Mouse (Mus musculus) embryonic facial prominence, embryonic 15.5 days (tissue): ENCODE results near the gene Snap25. TPM values are rescaled to one million over a fixed set of nuclear protein-coding genes. Genes with fewer than 3 reads are reported as not detected.

ENCODE experiments used
- ATAC-seq: fragments of 200-750 bp; cut with Nextera tagmentation; 2 replicates; pipeline ENCODE4 v1.8.0; 2017; ENCODE audit warnings: low read depth, moderate TSS enrichment; ENCODE audit not compliant: insufficient number of reproducible peaks, low FRiP score, low TSS enrichment
- H3K27ac ChIP-seq: fragments of 300-500 bp; sonication (generic); replicated peaks from 2 replicates; pipeline ENCODE4 v1.5.1; 2015; ENCODE audit warnings: mild to moderate bottlenecking, inconsistent platforms
- H3K27me3 ChIP-seq: fragments of 300-500 bp; sonication (generic); 2 replicates; pipeline ENCODE4 v1.6.1; 2015; ENCODE audit warnings: inconsistent platforms
- H3K36me3 ChIP-seq: fragments of 300-500 bp; sonication (generic); 2 replicates; pipeline ENCODE4 v1.6.1; 2015; ENCODE audit warnings: mild to moderate bottlenecking, inconsistent platforms
- H3K4me1 ChIP-seq: fragments of 300-500 bp; sonication (generic); 2 replicates; pipeline ENCODE4 v1.6.1; 2015; ENCODE audit warnings: inconsistent platforms
- H3K4me2 ChIP-seq: fragments of 300-500 bp; sonication (generic); replicated peaks from 2 replicates; pipeline ENCODE4 v1.6.1; 2015; ENCODE audit warnings: mild to moderate bottlenecking, inconsistent platforms
- H3K4me3 ChIP-seq: fragments of 300-500 bp; sonication (generic); replicated peaks from 2 replicates; pipeline ENCODE4 v1.5.1; 2015; ENCODE audit warnings: mild to moderate bottlenecking, inconsistent platforms
- H3K9ac ChIP-seq: fragments of 300-500 bp; sonication (generic); 2 replicates; pipeline ENCODE4 v1.6.1; 2015; ENCODE audit warnings: inconsistent platforms
- H3K9me3 ChIP-seq: fragments of 300-500 bp; sonication (generic); replicated peaks from 2 replicates; pipeline ENCODE4 v1.6.1; 2016; ENCODE audit warnings: inconsistent platforms
- WGBS: fragments of 180-500 bp; shearing (Covaris S2); methylation state at CpG from one replicate; pipeline ENCODE4 v1.1.7; 2015; 5-methylcytosine and 5-hydroxymethylcytosine counted together
- polyA plus RNA-seq: library from polyadenylated mRNA; unstranded; fragments of >200 nt; fragmentation: Nextera tagmentation; extraction: Ambion mirVana; gene quantifications from 2 replicates; pipeline ENCODE4 v1.2.1, GENCODE M21; 2015

Gene Snap25
- polyA plus RNA-seq, 1 experiment from 2014 or later: 7.5 TPM

GRCm38 (mm10) chr2:136682146-136682860 lies 30.9 kb upstream of the Snap25 start:
- no peak overlapping the region for H3K9ac ChIP-seq
- H3K4me1 ChIP-seq: peaks cover 21% of the 10 kb centered on the region
- no peaks in the 10 kb centered on the region for H3K9me3 ChIP-seq
- WGBS: 59% methylated on average over 11 of the region's 11 CpGs
- no peaks in the 10 kb centered on the region for H3K27me3 ChIP-seq
- H3K4me3 ChIP-seq: no peak overlapping the region
- H3K4me2 ChIP-seq: no peak overlapping the region
- no peaks in the 10 kb centered on the region for H3K36me3 ChIP-seq
- no peak for ATAC-seq
- no peak overlapping the region for H3K27ac ChIP-seq

DNA sequence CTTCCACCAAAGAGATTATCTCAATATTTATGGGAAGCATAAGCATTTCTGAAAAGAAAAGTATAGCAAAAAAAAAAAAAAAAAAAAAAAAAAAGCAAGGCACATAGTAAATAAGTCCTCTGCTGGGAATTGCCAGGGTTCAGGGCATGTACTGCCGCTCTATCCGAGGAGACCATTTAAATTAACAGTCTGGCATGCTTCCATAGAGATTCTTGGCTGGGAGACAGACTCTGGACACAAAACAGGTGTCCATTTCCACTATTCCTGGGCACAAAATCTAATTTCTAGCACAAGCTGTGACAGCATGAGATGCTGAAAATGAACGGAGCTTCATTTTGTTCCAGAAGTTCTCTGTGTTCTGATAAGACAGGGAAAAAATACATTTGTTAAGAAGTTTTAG lies 27.1 kb upstream of the Snap25 start:
- H3K4me1 ChIP-seq: no peaks in the 10 kb centered on the region
- 35% methylated on average over 3 of the region's 3 CpGs for WGBS
- no peak overlapping the region for H3K9ac ChIP-seq
- no peak overlapping the region for H3K27ac ChIP-seq
- no peak overlapping the region for H3K4me3 ChIP-seq
- no peaks in the 10 kb centered on the region for H3K36me3 ChIP-seq
- H3K9me3 ChIP-seq: no peaks in the 10 kb centered on the region
- ATAC-seq: no peak
- no peak overlapping the region for H3K4me2 ChIP-seq
- no peaks in the 10 kb centered on the region for H3K27me3 ChIP-seq

GRCm38 (mm10) chr2:136687316-136687715 lies 25.9 kb upstream of the Snap25 start:
- Histone ChIP-seq H3K9me3 (no peaks in the 10 kb centered on the region), H3K36me3 (no peaks in the 10 kb centered on the region), H3K9ac (no peak overlapping the region), H3K4me3 (no peak overlapping the region), H3K27ac (no peak overlapping the region), H3K4me2 (no peak overlapping the region), H3K27me3 (no peaks in the 10 kb centered on the region), H3K4me1 (no peaks in the 10 kb centered on the region)
- 70% methylated on average over 4 of the region's 4 CpGs for WGBS
- no peak for ATAC-seq

DNA sequence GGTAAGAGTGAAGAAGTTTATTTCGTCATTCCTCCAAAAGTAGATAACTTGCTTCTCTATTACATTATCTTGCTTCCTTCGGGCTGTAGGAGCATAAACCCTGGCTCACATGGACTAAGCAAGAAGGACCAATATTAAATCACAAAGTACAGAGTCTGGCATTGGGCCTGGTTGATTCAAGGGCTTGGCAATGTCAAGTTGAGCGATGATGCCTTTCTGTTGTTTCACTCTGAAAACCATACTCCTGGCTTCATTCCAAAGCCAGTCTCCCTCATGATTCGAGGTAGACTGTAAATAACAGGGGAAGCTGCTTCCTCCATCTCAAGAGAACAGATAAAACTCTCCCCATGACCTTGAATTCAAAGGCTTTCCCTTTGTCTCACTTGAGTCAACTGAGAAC lies 23.8 kb upstream of the Snap25 start:
- Histone ChIP-seq H3K4me1 (no peaks in the 10 kb centered on the region), H3K27ac (no peak overlapping the region), H3K9me3 (no peaks in the 10 kb centered on the region), H3K4me3 (no peak overlapping the region), H3K36me3 (no peaks in the 10 kb centered on the region), H3K4me2 (no peak overlapping the region), H3K27me3 (no peaks in the 10 kb centered on the region), H3K9ac (no peak overlapping the region)
- no peak for ATAC-seq
- WGBS: 68% methylated on average over 4 of the region's 4 CpGs

- 84% methylated on average over 1 of the region's 1 CpGs for WGBS
- no peaks in the 10 kb centered on the region for H3K9me3 ChIP-seq
- no peaks in the 10 kb centered on the region for H3K4me1 ChIP-seq
- no peak overlapping the region for H3K27ac ChIP-seq
- no peak for ATAC-seq
- H3K4me2 ChIP-seq: no peak overlapping the region
- no peak overlapping the region for H3K4me3 ChIP-seq
- no peaks in the 10 kb centered on the region for H3K27me3 ChIP-seq
- H3K9ac ChIP-seq: no peak overlapping the region
- no peaks in the 10 kb centered on the region for H3K36me3 ChIP-seq
Measured at GRCm38 (mm10) chr2:136691681-136692080, 21.6 kb upstream of the Snap25 start.

GRCm38 (mm10) chr2:136699429-136700227 lies 13.6 kb upstream of the Snap25 start:
- no peak overlapping the region for H3K4me2 ChIP-seq
- 69% methylated on average over 3 of the region's 3 CpGs for WGBS
- no peaks in the 10 kb centered on the region for H3K36me3 ChIP-seq
- no peak for ATAC-seq
- no peaks in the 10 kb centered on the region for H3K27me3 ChIP-seq
- H3K27ac ChIP-seq: no peak overlapping the region
- H3K4me3 ChIP-seq: no peak overlapping the region
- H3K9me3 ChIP-seq: no peaks in the 10 kb centered on the region
- H3K9ac ChIP-seq: no peak overlapping the region
- H3K4me1 ChIP-seq: no peaks in the 10 kb centered on the region

GRCm38 (mm10) chr2:136703376-136703775 lies 9.9 kb upstream of the Snap25 start:
- Histone ChIP-seq H3K9ac (no peak overlapping the region), H3K27ac (no peak overlapping the region), H3K4me2 (no peak overlapping the region), H3K9me3 (no peaks in the 10 kb centered on the region), H3K4me3 (no peak overlapping the region), H3K4me1 (no peaks in the 10 kb centered on the region), H3K36me3 (no peaks in the 10 kb centered on the region), H3K27me3 (no peaks in the 10 kb centered on the region)
- ATAC-seq: no peak
- 64% methylated on average over 2 of the region's 2 CpGs for WGBS

DNA sequence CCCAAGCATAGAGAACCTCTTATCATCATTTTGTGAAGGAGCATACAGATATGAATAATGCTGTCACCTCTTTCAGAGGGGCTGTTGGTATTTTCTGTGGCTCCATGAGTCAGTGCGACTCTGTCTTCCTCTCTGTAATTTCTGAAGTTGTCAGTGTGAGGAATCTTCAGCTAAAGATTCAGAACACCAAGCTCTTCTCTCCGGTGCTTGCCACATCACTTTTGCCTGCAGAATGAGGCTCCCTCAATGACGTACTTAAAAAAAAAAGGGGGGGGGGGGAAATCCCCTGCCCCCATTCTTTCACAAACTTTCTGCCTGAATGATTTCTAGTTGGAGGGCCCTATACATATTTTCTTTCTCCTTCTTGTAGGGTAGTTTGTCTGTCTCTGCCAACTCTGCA lies 2.1 kb upstream of the Snap25 start:
- Histone ChIP-seq H3K4me1 (peaks cover 11% of the 10 kb centered on the region), H3K36me3 (no peaks in the 10 kb centered on the region), H3K27ac (no peak overlapping the region), H3K9ac (no peak overlapping the region), H3K4me3 (no peak overlapping the region), H3K4me2 (no peak overlapping the region), H3K27me3 (peaks cover 13% of the 10 kb centered on the region), H3K9me3 (no peaks in the 10 kb centered on the region)
- 29% methylated on average over 3 of the region's 3 CpGs for WGBS
- no peak for ATAC-seq

DNA sequence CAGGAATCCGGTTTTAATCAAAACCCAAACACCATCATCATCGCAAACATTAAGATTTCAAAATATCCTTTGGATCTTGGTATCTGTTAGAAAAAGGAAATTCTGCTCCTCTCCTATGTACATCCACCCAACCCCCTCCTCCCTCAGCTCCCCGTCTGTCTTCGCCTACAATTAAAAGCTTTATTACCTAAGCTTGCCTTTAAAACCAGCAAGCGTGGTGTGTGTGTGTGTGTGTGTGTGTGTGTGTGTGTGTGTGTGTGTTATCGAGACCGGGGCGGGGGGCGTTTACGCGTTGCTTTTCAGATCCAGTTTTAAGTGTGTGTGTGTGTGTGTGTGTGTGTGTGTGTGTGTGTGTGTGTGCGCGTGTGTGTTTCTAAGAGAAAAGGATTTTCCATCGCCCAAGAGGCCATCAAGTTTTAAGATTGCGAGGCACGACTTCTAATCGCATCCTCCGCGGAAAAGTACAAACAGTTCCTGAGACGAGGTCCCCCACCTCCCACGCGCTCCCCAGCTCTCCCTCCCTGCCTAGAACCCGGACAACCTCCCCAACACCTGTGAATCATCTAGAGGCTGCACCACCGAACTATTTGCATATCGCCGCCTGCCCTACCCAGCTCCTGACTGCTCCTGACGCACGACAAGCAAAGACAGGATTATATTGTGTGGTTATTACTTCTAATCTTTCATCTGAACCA lies 1.4 kb upstream of the Snap25 start:
- Histone ChIP-seq H3K36me3 (no peaks in the 10 kb centered on the region), H3K4me3 (no peak overlapping the region; the same call in 1 of the 2 replicates), H3K27me3 (peaks cover 13% of the 10 kb centered on the region), H3K27ac (no peak overlapping the region), H3K4me1 (peaks cover 11% of the 10 kb centered on the region), H3K9ac (no peak overlapping the region), H3K4me2 (peak overlapping the region; percentile 28), H3K9me3 (no peaks in the 10 kb centered on the region)
- no peak for ATAC-seq
- WGBS: 4% methylated on average over 28 of the region's 28 CpGs

GRCm38 (mm10) chr2:136712441-136713015 lies 725 bp upstream of the Snap25 start:
- Histone ChIP-seq H3K9me3 (no peaks in the 10 kb centered on the region), H3K4me2 (peak overlapping the region; percentile 28; the same call in 1 of the 2 replicates), H3K4me3 (no peak overlapping the region; the same call in 1 of the 2 replicates), H3K9ac (no peak overlapping the region), H3K27ac (no peak overlapping the region), H3K4me1 (peaks cover 11% of the 10 kb centered on the region), H3K27me3 (peaks cover 13% of the 10 kb centered on the region), H3K36me3 (no peaks in the 10 kb centered on the region)
- WGBS: 4% methylated on average over 13 of the region's 13 CpGs
- ATAC-seq: no peak

DNA sequence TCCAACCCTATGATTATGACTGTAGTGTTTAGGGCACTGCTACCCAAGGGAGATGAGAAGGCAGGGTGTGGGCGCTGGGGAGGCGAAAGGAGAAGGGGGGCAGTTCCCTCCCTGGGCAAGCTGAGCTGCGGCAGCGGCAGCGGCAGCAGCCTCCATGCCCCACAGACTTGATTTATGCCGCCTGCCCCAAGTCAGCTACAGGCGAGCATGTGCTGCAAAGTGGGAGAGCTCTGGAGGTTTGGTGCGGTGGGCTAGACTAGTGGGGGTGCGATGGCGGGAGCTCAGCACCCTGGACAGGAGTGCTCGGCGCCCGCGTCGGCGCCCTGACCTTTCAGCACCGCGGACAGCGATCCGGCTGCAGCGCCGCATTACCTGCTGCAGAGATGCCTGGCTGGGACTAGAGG lies 757 bp downstream of the Snap25 start:
- Histone ChIP-seq H3K4me3 (peak overlapping the region; percentile 31), H3K27ac (no peak overlapping the region), H3K9me3 (no peaks in the 10 kb centered on the region), H3K27me3 (peaks cover 13% of the 10 kb centered on the region), H3K9ac (no peak overlapping the region), H3K4me1 (peaks cover 11% of the 10 kb centered on the region), H3K4me2 (peak overlapping the region; percentile 47), H3K36me3 (no peaks in the 10 kb centered on the region)
- under 1% methylated on average over 22 of the region's 22 CpGs for WGBS
- ATAC-seq: peak; percentile 79
